Mouse (Mus musculus) intestine, embryonic 16.5 days (tissue): ENCODE measurements around the gene Samd14. TPM values are rescaled to one million over a fixed set of nuclear protein-coding genes. Genes with fewer than 3 reads are reported as not detected.

ENCODE experiments used
- ATAC-seq: fragments of 200-750 bp; cut with Nextera tagmentation; 2 replicates; pipeline ENCODE4 v1.8.0; 2017; ENCODE audit warnings: moderate TSS enrichment, moderate library complexity
- H3K27ac ChIP-seq: fragments of 300-500 bp; sonication (generic); 2 replicates; pipeline ENCODE4 v1.5.1; 2014; ENCODE audit warnings: mild to moderate bottlenecking, low read length
- H3K27me3 ChIP-seq: fragments of 300-500 bp; sonication (generic); replicated peaks from 2 replicates; pipeline ENCODE4 v1.6.1; 2014; ENCODE audit warnings: low read length, control low read depth, mixed read lengths; ENCODE audit not compliant: control insufficient read depth, insufficient read depth
- H3K36me3 ChIP-seq: fragments of 300-500 bp; sonication (generic); 2 replicates; pipeline ENCODE4 v1.6.1; 2014; ENCODE audit warnings: low read length, control low read depth; ENCODE audit not compliant: control insufficient read depth, insufficient read depth
- H3K4me1 ChIP-seq: fragments of 300-500 bp; sonication (generic); 2 replicates; pipeline ENCODE4 v1.6.1; 2014; ENCODE audit warnings: low read length, control low read depth, mixed read lengths; ENCODE audit not compliant: control insufficient read depth, insufficient read depth
- H3K4me2 ChIP-seq: fragments of 300-500 bp; sonication (generic); 2 replicates; pipeline ENCODE4 v1.6.1; 2014; ENCODE audit warnings: low read depth, low read length, control low read depth
- H3K4me3 ChIP-seq: fragments of 300-500 bp; sonication (generic); 2 replicates; pipeline ENCODE4 v1.5.1; 2014; ENCODE audit warnings: mild to moderate bottlenecking, low read length
- H3K9ac ChIP-seq: fragments of 300-500 bp; sonication (generic); 2 replicates; pipeline ENCODE4 v1.6.1; 2014; ENCODE audit warnings: low read depth, low read length
- H3K9me3 ChIP-seq: fragments of 300-500 bp; sonication (generic); 2 replicates; pipeline ENCODE4 v1.6.1; 2016; ENCODE audit warnings: low read length, control low read depth; ENCODE audit not compliant: control insufficient read depth
- WGBS: fragments of 180-500 bp; shearing (Covaris S2); extraction: QIAGEN DNeasy Blood & Tissue Kit; methylation state at CpG from one replicate; pipeline ENCODE4 v1.1.7; 2014; 5-methylcytosine and 5-hydroxymethylcytosine counted together
- polyA plus RNA-seq: library from polyadenylated mRNA; unstranded; fragments of >200 nt; fragmentation: Nextera tagmentation; extraction: Ambion mirVana; gene quantifications from 2 replicates; pipeline ENCODE4 v1.2.1, GENCODE M21; 2015

Gene Samd14
- polyA plus RNA-seq, 1 experiment from 2014 or later = 13.2 TPM

- ATAC-seq = no peak
- Histone ChIP-seq H3K27ac (0 out of 2 replicates have a peak overlapping the region, but pooled peaks have one; percentile 8), H3K9ac (no peak overlapping the region), H3K4me2 (peak overlapping the region; percentile 26), H3K4me1 (peaks cover 66% of the 10 kb centered on the region), H3K27me3 (no peaks in the 10 kb centered on the region), H3K9me3 (no peaks in the 10 kb centered on the region), H3K4me3 (no peak overlapping the region), H3K36me3 (no peaks in the 10 kb centered on the region)
- 59% methylated on average over 5 of the region's 5 CpGs for WGBS
Observed at GRCm38 (mm10) chr11:95072804-95073203, 63.1 kb downstream of the Samd14 start.

DNA sequence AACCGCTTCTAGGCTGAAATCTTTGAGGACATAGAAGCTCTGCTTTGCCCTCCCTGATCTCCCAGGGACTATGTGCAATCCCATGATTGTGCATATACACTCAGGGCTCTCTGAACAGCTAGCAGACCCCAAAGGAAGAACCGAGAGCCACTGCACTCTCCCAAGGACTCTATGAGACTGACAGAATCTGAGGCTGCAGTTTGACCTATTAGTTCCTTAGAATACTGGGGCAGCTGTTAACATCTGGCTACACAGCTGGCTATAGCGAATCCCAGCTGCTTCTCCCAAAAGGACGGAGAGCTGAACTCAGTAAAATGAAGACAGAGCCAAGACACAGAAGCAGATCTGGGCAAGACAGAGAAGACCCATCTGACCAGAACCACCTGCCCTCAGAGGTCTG is 64.2 kb downstream of the Samd14 start:
- peak overlapping the region; percentile 65 for H3K4me3 ChIP-seq

GRCm38 (mm10) chr11:95074694-95075093 is 65.0 kb downstream of the Samd14 start:
- peak; percentile 73 for ATAC-seq
- WGBS = 23% methylated on average over 4 of the region's 4 CpGs
- peak overlapping the region; percentile 81 for H3K9ac ChIP-seq

More for the DNA sequence above, 64.2 kb downstream of the Samd14 start:
- peaks cover 74% of the 10 kb centered on the region for H3K4me1 ChIP-seq
- H3K9ac ChIP-seq = peak overlapping the region; percentile 81
- no peaks in the 10 kb centered on the region for H3K27me3 ChIP-seq
- H3K9me3 ChIP-seq = no peaks in the 10 kb centered on the region
- peak overlapping the region; percentile 60 for H3K4me2 ChIP-seq
- WGBS = 67% methylated on average over 4 of the region's 4 CpGs
- H3K36me3 ChIP-seq = no peaks in the 10 kb centered on the region
- no peak for ATAC-seq
- peak overlapping the region; percentile 94 for H3K27ac ChIP-seq

GRCm38 (mm10) chr11:95075197-95076040 is 65.7 kb downstream of the Samd14 start:
- 4% methylated on average over 19 of the region's 19 CpGs for WGBS
- Histone ChIP-seq H3K4me1 (peaks cover 74% of the 10 kb centered on the region), H3K4me3 (peak overlapping the region; percentile 65), H3K9me3 (no peaks in the 10 kb centered on the region), H3K36me3 (no peaks in the 10 kb centered on the region), H3K9ac (peak overlapping the region; percentile 81), H3K4me2 (peak overlapping the region; percentile 60), H3K27ac (peak overlapping the region; percentile 94), H3K27me3 (no peaks in the 10 kb centered on the region)
- ATAC-seq = peak; percentile 14; the same call in 1 of the 2 replicates

More at GRCm38 (mm10) chr11:95074694-95075093, 65.0 kb downstream of the Samd14 start:
- Histone ChIP-seq H3K36me3 (no peaks in the 10 kb centered on the region), H3K4me3 (peak overlapping the region; percentile 65), H3K4me2 (peak overlapping the region; percentile 60), H3K4me1 (peaks cover 77% of the 10 kb centered on the region), H3K27me3 (no peaks in the 10 kb centered on the region), H3K9me3 (no peaks in the 10 kb centered on the region), H3K27ac (peak overlapping the region; percentile 94)

Other genes starting within 250 kb of the Samd14 start
- gene Tmem92, start 227.2 kb upstream of the Samd14 start, polyA plus RNA-seq = 0.11 TPM in 1 of 2 replicates, not detected in the other
- 890 and 1,013 TPM in 2 replicates for gene Col1a1, start 73.7 kb upstream of the Samd14 start, polyA plus RNA-seq
- gene Hils1, start 42.3 kb upstream of the Samd14 start, polyA plus RNA-seq = not detected in 2 replicates
- 0.26 and 0.36 TPM in 2 replicates for gene Sgca, start 33.6 kb upstream of the Samd14 start, polyA plus RNA-seq
- 5.2 and 5.6 TPM in 2 replicates for gene Ppp1r9b, start 18.8 kb upstream of the Samd14 start, polyA plus RNA-seq
- gene Pdk2, start 31.5 kb downstream of the Samd14 start, polyA plus RNA-seq = 42.2 and 48.2 TPM in 2 replicates
- gene Itga3, start 66.9 kb downstream of the Samd14 start, polyA plus RNA-seq = 35.7 and 39.9 TPM in 2 replicates
- 0.64 and 0.71 TPM in 2 replicates for gene Dlx3, start 110.2 kb downstream of the Samd14 start, polyA plus RNA-seq
- 0.11 and 0.12 TPM in 2 replicates for gene Dlx4, start 136.4 kb downstream of the Samd14 start, polyA plus RNA-seq